Mouse (Mus musculus) forebrain, embryonic 10.5 days (tissue): ENCODE measurements around the gene 1700020N01Rik. TPM values are rescaled to one million over a fixed set of nuclear protein-coding genes. Genes with fewer than 3 reads are reported as not detected.

ENCODE experiments used
- DNase-seq: peaks from one replicate; pipeline ENCODE4 v3.0.0-alpha.2; 2017; ENCODE audit warnings: low spot score; ENCODE audit errors: extremely low spot score
- H3K27ac ChIP-seq: fragments of 300-500 bp; sonication (generic); 2 replicates; pipeline ENCODE4 v1.5.1; 2016; ENCODE audit warnings: mild to moderate bottlenecking
- H3K27me3 ChIP-seq: fragments of 300-500 bp; sonication (generic); 2 replicates; pipeline ENCODE4 v1.6.1; 2016; ENCODE audit warnings: mild to moderate bottlenecking; ENCODE audit not compliant: poor library complexity, severe bottlenecking
- H3K36me3 ChIP-seq: fragments of 300-500 bp; sonication (generic); replicated peaks from 2 replicates; pipeline ENCODE4 v1.6.1; 2016; ENCODE audit warnings: mild to moderate bottlenecking, moderate library complexity
- H3K4me1 ChIP-seq: fragments of 300-500 bp; sonication (generic); 2 replicates; pipeline ENCODE4 v1.6.1; 2016
- H3K4me3 ChIP-seq: fragments of 300-500 bp; sonication (generic); 2 replicates; pipeline ENCODE4 v1.5.1; 2016; ENCODE audit warnings: mild to moderate bottlenecking, moderate library complexity
- H3K9me3 ChIP-seq: fragments of 300-500 bp; sonication (generic); 2 replicates; pipeline ENCODE4 v1.6.1; 2016; ENCODE audit warnings: mild to moderate bottlenecking, moderate library complexity
- WGBS: fragments of 180-500 bp; shearing (Covaris S2); methylation state at CpG from one replicate; pipeline ENCODE4 v1.1.7; 2016; 5-methylcytosine and 5-hydroxymethylcytosine counted together
- polyA plus RNA-seq: library from polyadenylated mRNA; unstranded; fragments of >200 nt; fragmentation: Nextera tagmentation; extraction: Ambion mirVana; gene quantifications from 2 replicates; pipeline ENCODE4 v1.2.1, GENCODE M21; 2016

Gene 1700020N01Rik
- polyA plus RNA-seq, 1 experiment from 2014 or later = not detected

GRCm38 (mm10) chr10:21652426-21653345 is 59.7 kb downstream of the 1700020N01Rik start:
- H3K4me1 ChIP-seq = no peaks in the 10 kb centered on the region
- no peaks in the 10 kb centered on the region; the same call in 1 of the 2 replicates for H3K9me3 ChIP-seq
- DNase-seq = no peak
- H3K36me3 ChIP-seq = no peaks in the 10 kb centered on the region
- no peak overlapping the region for H3K4me3 ChIP-seq
- H3K27ac ChIP-seq = no peak overlapping the region
- no peaks in the 10 kb centered on the region for H3K27me3 ChIP-seq
- 94% methylated on average over 24 of the region's 24 CpGs for WGBS

DNA sequence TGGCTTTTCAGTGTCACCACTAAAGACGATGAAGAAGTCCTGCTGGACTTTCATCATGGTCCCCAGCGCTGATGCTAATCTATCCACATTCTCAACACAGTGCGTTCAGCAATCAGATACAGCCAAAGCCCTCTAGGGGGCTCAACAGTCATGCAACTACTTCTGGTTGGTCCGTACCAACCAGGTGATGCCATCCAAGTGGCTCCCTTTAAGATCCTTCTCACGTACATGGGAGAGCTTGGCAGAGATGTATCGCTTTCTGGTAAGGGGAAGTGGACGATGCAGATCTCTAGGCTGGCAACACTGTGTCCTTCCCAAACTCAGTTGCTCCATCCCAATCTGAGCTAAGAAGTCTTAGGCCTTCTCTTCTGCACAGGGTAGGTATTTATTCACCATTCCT is 60.5 kb downstream of the 1700020N01Rik start:
- Histone ChIP-seq H3K27me3 (no peaks in the 10 kb centered on the region), H3K9me3 (no peaks in the 10 kb centered on the region; the same call in 1 of the 2 replicates), H3K4me3 (no peak overlapping the region), H3K36me3 (no peaks in the 10 kb centered on the region), H3K4me1 (no peaks in the 10 kb centered on the region), H3K27ac (no peak overlapping the region)
- no peak for DNase-seq
- WGBS = 93% methylated on average over 7 of the region's 7 CpGs

DNA sequence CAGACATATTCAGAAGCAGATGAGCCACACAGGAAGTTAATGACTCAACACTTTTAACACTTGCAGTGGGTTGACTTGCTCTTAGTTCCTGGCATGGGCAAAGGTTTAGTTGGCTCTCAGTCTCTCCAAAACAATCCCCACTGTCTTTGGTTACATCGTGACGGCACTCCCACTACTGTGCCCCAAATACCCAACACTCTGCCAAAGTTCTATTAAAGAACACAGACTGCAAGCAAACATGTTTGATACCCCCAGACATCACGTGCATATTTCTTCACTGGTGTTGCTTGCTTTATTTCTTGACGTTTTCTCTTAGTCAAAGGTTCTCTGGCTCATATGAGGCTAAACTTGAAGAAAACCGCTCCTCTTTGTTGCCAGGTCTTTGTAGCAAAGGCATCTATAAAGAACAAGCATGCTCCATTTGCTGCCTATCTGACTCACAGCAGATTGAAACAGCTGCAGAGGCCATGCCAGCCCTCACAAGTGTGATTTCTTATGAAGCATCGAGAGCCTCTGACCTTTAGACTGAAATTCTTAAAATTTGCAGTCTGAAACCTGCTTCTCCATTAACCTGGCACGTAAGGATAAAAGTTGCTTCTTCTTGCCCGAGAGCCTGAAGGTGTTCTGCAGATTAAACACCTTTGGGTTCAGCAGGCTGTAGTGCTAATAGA is 66.8 kb downstream of the 1700020N01Rik start:
- H3K27ac ChIP-seq = no peak overlapping the region
- H3K4me1 ChIP-seq = no peaks in the 10 kb centered on the region
- no peaks in the 10 kb centered on the region for H3K27me3 ChIP-seq
- no peaks in the 10 kb centered on the region; the same call in 1 of the 2 replicates for H3K9me3 ChIP-seq
- WGBS = 87% methylated on average over 8 of the region's 8 CpGs
- no peaks in the 10 kb centered on the region for H3K36me3 ChIP-seq
- H3K4me3 ChIP-seq = no peak overlapping the region
- no peak for DNase-seq

GRCm38 (mm10) chr10:21668976-21669375 is 76.0 kb downstream of the 1700020N01Rik start:
- Histone ChIP-seq H3K27ac (no peak overlapping the region), H3K9me3 (no peaks in the 10 kb centered on the region), H3K4me3 (no peak overlapping the region), H3K27me3 (no peaks in the 10 kb centered on the region), H3K36me3 (no peaks in the 10 kb centered on the region), H3K4me1 (peaks cover 3% of the 10 kb centered on the region; the same call in 1 of the 2 replicates)
- DNase-seq = no peak
- 62% methylated on average over 17 of the region's 17 CpGs for WGBS

- Histone ChIP-seq H3K4me3 (no peak overlapping the region), H3K27me3 (no peaks in the 10 kb centered on the region), H3K36me3 (no peaks in the 10 kb centered on the region), H3K27ac (no peak overlapping the region), H3K4me1 (peaks cover 3% of the 10 kb centered on the region; the same call in 1 of the 2 replicates), H3K9me3 (no peaks in the 10 kb centered on the region)
- no peak for DNase-seq
- 86% methylated on average over 11 of the region's 11 CpGs for WGBS
Measured at GRCm38 (mm10) chr10:21669750-21670161, 76.8 kb downstream of the 1700020N01Rik start.

GRCm38 (mm10) chr10:21670168-21670567 is 77.2 kb downstream of the 1700020N01Rik start:
- Histone ChIP-seq H3K4me1 (peaks cover 3% of the 10 kb centered on the region; the same call in 1 of the 2 replicates), H3K9me3 (no peaks in the 10 kb centered on the region), H3K27me3 (no peaks in the 10 kb centered on the region), H3K4me3 (no peak overlapping the region), H3K36me3 (no peaks in the 10 kb centered on the region), H3K27ac (no peak overlapping the region)
- 91% methylated on average over 5 of the region's 5 CpGs for WGBS
- DNase-seq = no peak

Other genes with a start within 250 kb of the 1700020N01Rik start
- gene Aldh8a1, start 215.9 kb upstream of the 1700020N01Rik start, polyA plus RNA-seq = not detected in 2 replicates